Mouse (Mus musculus): ENCODE data around the gene Amigo1. TPM values are rescaled to one million over a fixed set of nuclear protein-coding genes. Genes with fewer than 3 reads are reported as not detected.

Amigo1 gene
- total RNA-seq, 4 experiments from 2014 or later = 61.9 to 71.8 (median 68.3) TPM

GRCm38 (mm10) chr3:108178756-108179715, 7.1 kb upstream of the Amigo1 start:
- DNase-seq (ENCODE audit: low spot score in 2 of 2) = no peak

GRCm38 (mm10) chr3:108180514-108180913, 5.6 kb upstream of the Amigo1 start:
- DNase-seq (ENCODE audit: low spot score in 2 of 2) = no peak

GRCm38 (mm10) chr3:108184742-108185141, 1.4 kb upstream of the Amigo1 start:
- DNase-seq (ENCODE audit: low spot score in 2 of 2) = no peak

GRCm38 (mm10) chr3:108185460-108186097, 556 bp upstream of the Amigo1 start:
- no peak for DNase-seq (ENCODE audit: low spot score in 2 of 2)

- DNase-seq (ENCODE audit: low spot score in 2 of 2) = no peak
These were observed 1.1 kb downstream of the Amigo1 start for GRCm38 (mm10) chr3:108187111-108187795.

- DNase-seq (ENCODE audit: low spot score in 2 of 2) = no peak
These were observed 2.8 kb downstream of the Amigo1 start for GRCm38 (mm10) chr3:108188716-108189490.

- no peak for DNase-seq (ENCODE audit: low spot score in 2 of 2)
These were observed 3.8 kb downstream of the Amigo1 start for GRCm38 (mm10) chr3:108189897-108190296.

- no peak for DNase-seq (ENCODE audit: low spot score in 2 of 2)
These were observed 7.6 kb downstream of the Amigo1 start for GRCm38 (mm10) chr3:108193686-108194085.

- DNase-seq (ENCODE audit: low spot score in 2 of 2) = no peak
These were observed 9.2 kb downstream of the Amigo1 start for GRCm38 (mm10) chr3:108195287-108195686.

- peak; percentile 74 to 79 for DNase-seq (ENCODE audit: low spot score in 2 of 2)
These were observed 9.9 kb downstream of the Amigo1 start for GRCm38 (mm10) chr3:108195941-108196590.

- DNase-seq (ENCODE audit: low spot score in 2 of 2) = peak; percentile 75 to 81
These were observed 10.9 kb downstream of the Amigo1 start for GRCm38 (mm10) chr3:108197066-108197497.

GRCm38 (mm10) chr3:108199231-108199630, 13.1 kb downstream of the Amigo1 start:
- no peak for DNase-seq (ENCODE audit: low spot score in 2 of 2)

GRCm38 (mm10) chr3:108200329-108201323, 14.5 kb downstream of the Amigo1 start, which contains the start of gene Cyb561d1:
TSS of gene Cyb561d1 (minus strand) at chr3:108201212.
- peak; percentile 88 to 89 for DNase-seq (ENCODE audit: low spot score in 2 of 2)

GRCm38 (mm10) chr3:108202506-108202905, 16.4 kb downstream of the Amigo1 start:
- DNase-seq (ENCODE audit: low spot score in 2 of 2) = no peak

- DNase-seq (ENCODE audit: low spot score in 2 of 2) = peak in 1 of 2 experiments; percentile 9
These were observed 17.1 kb downstream of the Amigo1 start for GRCm38 (mm10) chr3:108203212-108203611.

- DNase-seq (ENCODE audit: low spot score in 2 of 2) = peak; percentile 80 to 88
These were observed 17.6 kb downstream of the Amigo1 start for GRCm38 (mm10) chr3:108203621-108204325.

GRCm38 (mm10) chr3:108204470-108204869, 18.3 kb downstream of the Amigo1 start:
- DNase-seq (ENCODE audit: low spot score in 2 of 2) = peak in 1 of 2 experiments; percentile 5

GRCm38 (mm10) chr3:108205601-108206000, 19.5 kb downstream of the Amigo1 start:
- DNase-seq (ENCODE audit: low spot score in 2 of 2) = peak in 1 of 2 experiments; percentile 3
